Mouse (Mus musculus) olfactory bulb, adult 2 months (tissue): ENCODE results near the gene Arl15.

Source experiments
- CTCF ChIP-seq: fragments of 200-500 bp; IDR thresholded peaks from 2 replicates; pipeline ENCODE4 v1.5.1; 2012; ENCODE audit warnings: low read depth, mild to moderate bottlenecking, low read length, moderate library complexity; ENCODE audit not compliant: insufficient read depth
- POLR2A ChIP-seq: fragments of 200-500 bp; IDR thresholded peaks from 2 replicates; pipeline ENCODE4 v1.6.1; 2012; ENCODE audit warnings: mild to moderate bottlenecking, low read depth, low read length, moderate library complexity; ENCODE audit not compliant: insufficient read depth

- TF ChIP-seq CTCF (no peak), POLR2A (no peak)
Measured at GRCm38 (mm10) chr13:113911986-113912519, 117.7 kb downstream of the Arl15 start.
